Mouse (Mus musculus): ENCODE data around the gene Kndc1. TPM values are rescaled to one million over a fixed set of nuclear protein-coding genes. Genes with fewer than 3 reads are reported as not detected.
A peak's percentile ranks its signal among the peaks of the same experiment; 100 is the strongest.

Gene Kndc1
- polyA plus RNA-seq, 1 experiment from 2014 or later: not detected

- no peaks in the 10 kb centered on the region for H3K9me3 ChIP-seq (ENCODE audit: low read length)
- no peak for ATAC-seq
- H3K4me3 ChIP-seq (ENCODE audit: low read depth, low read length): no peak overlapping the region
- no peak overlapping the region for H3K9ac ChIP-seq (replicated peaks)
- no peak for DNase-seq
- H3K4me1 ChIP-seq (ENCODE audit: insufficient read depth): 0 out of 2 replicates have a peak, but pooled peaks cover 3% of the 10 kb centered on the region
- 54% methylated on average over 6 of the region's 6 CpGs for WGBS (ENCODE audit: insufficient replicate concordance)
- H3K4me2 ChIP-seq (ENCODE audit: low read depth, low read length): no peak overlapping the region
- H3K36me3 ChIP-seq (replicated peaks; ENCODE audit: insufficient read depth, low read length): no peaks in the 10 kb centered on the region
- peaks cover 12% of the 10 kb centered on the region for H3K27me3 ChIP-seq (ENCODE audit: insufficient read depth, low read length)
- H3K27ac ChIP-seq (ENCODE audit: low read depth): no peak overlapping the region
- TF ChIP-seq EP300 (IDR thresholded peaks at IDR 0.05; ENCODE audit: low read depth) (no peak), CTCF (IDR thresholded peaks at IDR 0.05; ENCODE audit: low read depth) (no peak)
Measured at GRCm38 (mm10) chr7:139909469-139909868, 15.0 kb downstream of the Kndc1 start.

- Histone ChIP-seq H3K27ac (ENCODE audit: low read depth) (no peak overlapping the region), H3K36me3 (replicated peaks; ENCODE audit: insufficient read depth, low read length) (no peaks in the 10 kb centered on the region), H3K9ac (replicated peaks) (no peak overlapping the region), H3K4me1 (ENCODE audit: insufficient read depth) (0 out of 2 replicates have a peak, but pooled peaks cover 3% of the 10 kb centered on the region), H3K4me3 (ENCODE audit: low read depth, low read length) (no peak overlapping the region), H3K27me3 (ENCODE audit: insufficient read depth, low read length) (peaks cover 19% of the 10 kb centered on the region), H3K4me2 (ENCODE audit: low read depth, low read length) (no peak overlapping the region), H3K9me3 (ENCODE audit: low read length) (no peaks in the 10 kb centered on the region)
- 59% methylated on average over 11 of the region's 11 CpGs for WGBS (ENCODE audit: insufficient replicate concordance)
- DNase-seq (no peak), ATAC-seq (no peak)
- TF ChIP-seq EP300 (IDR thresholded peaks at IDR 0.05; ENCODE audit: low read depth) (no peak), CTCF (IDR thresholded peaks at IDR 0.05; ENCODE audit: low read depth) (no peak)
Measured at GRCm38 (mm10) chr7:139910204-139910835, 15.8 kb downstream of the Kndc1 start.

GRCm38 (mm10) chr7:139914141-139915047 lies 19.9 kb downstream of the Kndc1 start:
- H3K4me1 ChIP-seq (ENCODE audit: insufficient read depth): 0 out of 2 replicates have a peak, but pooled peaks cover 3% of the 10 kb centered on the region
- peaks cover 19% of the 10 kb centered on the region for H3K27me3 ChIP-seq (ENCODE audit: insufficient read depth, low read length)
- peak overlapping the region; percentile 47 for H3K4me2 ChIP-seq (ENCODE audit: low read depth, low read length)
- no peak overlapping the region for H3K27ac ChIP-seq (ENCODE audit: low read depth)
- H3K4me3 ChIP-seq (ENCODE audit: low read depth, low read length): no peak overlapping the region
- ATAC-seq (peak; percentile 29; the same call in 1 of the 2 replicates), DNase-seq (no peak)
- no peaks in the 10 kb centered on the region for H3K9me3 ChIP-seq (ENCODE audit: low read length)
- TF ChIP-seq CTCF (IDR thresholded peaks at IDR 0.05; ENCODE audit: low read depth) (no peak), EP300 (IDR thresholded peaks at IDR 0.05; ENCODE audit: low read depth) (no peak)
- H3K36me3 ChIP-seq (replicated peaks; ENCODE audit: insufficient read depth, low read length): no peaks in the 10 kb centered on the region
- WGBS (ENCODE audit: insufficient replicate concordance): 11% methylated on average over 29 of the region's 29 CpGs
- H3K9ac ChIP-seq (replicated peaks): no peak overlapping the region; the same call in 1 of the 2 replicates

- no peak overlapping the region for H3K27ac ChIP-seq (ENCODE audit: low read depth)
- H3K4me2 ChIP-seq (ENCODE audit: low read depth, low read length): no peak overlapping the region
- TF ChIP-seq CTCF (IDR thresholded peaks at IDR 0.05; ENCODE audit: low read depth) (no peak), EP300 (IDR thresholded peaks at IDR 0.05; ENCODE audit: low read depth) (no peak)
- H3K4me1 ChIP-seq (ENCODE audit: insufficient read depth): 0 out of 2 replicates have a peak, but pooled peaks cover 3% of the 10 kb centered on the region
- H3K36me3 ChIP-seq (replicated peaks; ENCODE audit: insufficient read depth, low read length): no peaks in the 10 kb centered on the region
- H3K9ac ChIP-seq (replicated peaks): no peak overlapping the region
- H3K4me3 ChIP-seq (ENCODE audit: low read depth, low read length): no peak overlapping the region
- ATAC-seq: no peak
- WGBS (ENCODE audit: insufficient replicate concordance): 10% methylated on average over 14 of the region's 14 CpGs
- peaks cover 19% of the 10 kb centered on the region for H3K27me3 ChIP-seq (ENCODE audit: insufficient read depth, low read length)
- DNase-seq: no peak
- H3K9me3 ChIP-seq (ENCODE audit: low read length): no peaks in the 10 kb centered on the region
Measured at GRCm38 (mm10) chr7:139915646-139916257, 21.3 kb downstream of the Kndc1 start.

GRCm38 (mm10) chr7:139916345-139916744 lies 21.8 kb downstream of the Kndc1 start:
- no peaks in the 10 kb centered on the region for H3K36me3 ChIP-seq (replicated peaks; ENCODE audit: insufficient read depth, low read length)
- no peak overlapping the region for H3K4me3 ChIP-seq (ENCODE audit: low read depth, low read length)
- H3K27me3 ChIP-seq (ENCODE audit: insufficient read depth, low read length): peaks cover 19% of the 10 kb centered on the region
- ATAC-seq (no peak), DNase-seq (no peak)
- no peaks in the 10 kb centered on the region for H3K9me3 ChIP-seq (ENCODE audit: low read length)
- no peak overlapping the region for H3K4me2 ChIP-seq (ENCODE audit: low read depth, low read length)
- WGBS (ENCODE audit: insufficient replicate concordance): 0% methylated on average over 1 of the region's 1 CpGs
- no peak overlapping the region for H3K9ac ChIP-seq (replicated peaks)
- 0 out of 2 replicates have a peak, but pooled peaks cover 3% of the 10 kb centered on the region for H3K4me1 ChIP-seq (ENCODE audit: insufficient read depth)
- no peak for TF ChIP-seq EP300 (IDR thresholded peaks at IDR 0.05; ENCODE audit: low read depth)
- TF ChIP-seq CTCF (IDR thresholded peaks at IDR 0.05; ENCODE audit: low read depth): peak; percentile 39
- H3K27ac ChIP-seq (ENCODE audit: low read depth): no peak overlapping the region

- TF ChIP-seq CTCF (IDR thresholded peaks at IDR 0.05; ENCODE audit: low read depth) (no peak), EP300 (IDR thresholded peaks at IDR 0.05; ENCODE audit: low read depth) (no peak)
- ATAC-seq (no peak), DNase-seq (no peak)
- 82% methylated on average over 4 of the region's 4 CpGs for WGBS (ENCODE audit: insufficient replicate concordance)
- H3K4me1 ChIP-seq (ENCODE audit: insufficient read depth): 0 out of 2 replicates have a peak, but pooled peaks cover 3% of the 10 kb centered on the region
- H3K27ac ChIP-seq (ENCODE audit: low read depth): no peak overlapping the region
- H3K4me2 ChIP-seq (ENCODE audit: low read depth, low read length): no peak overlapping the region
- H3K9me3 ChIP-seq (ENCODE audit: low read length): no peaks in the 10 kb centered on the region
- no peaks in the 10 kb centered on the region for H3K36me3 ChIP-seq (replicated peaks; ENCODE audit: insufficient read depth, low read length)
- H3K27me3 ChIP-seq (ENCODE audit: insufficient read depth, low read length): peaks cover 17% of the 10 kb centered on the region
- H3K9ac ChIP-seq (replicated peaks): no peak overlapping the region
- no peak overlapping the region for H3K4me3 ChIP-seq (ENCODE audit: low read depth, low read length)
Measured at GRCm38 (mm10) chr7:139918262-139918661, 23.8 kb downstream of the Kndc1 start.

Measured in liver, postnatal 0 days (tissue).